Mouse (Mus musculus) lung, embryonic 15.5 days (tissue): Measurements from ENCODE around the gene Pappa. TPM values are rescaled to one million over a fixed set of nuclear protein-coding genes. Genes with fewer than 3 reads are reported as not detected.

ENCODE experiments used
- ATAC-seq: fragments of 200-750 bp; cut with Nextera tagmentation; 2 replicates; pipeline ENCODE4 v1.8.0; 2017; ENCODE audit warnings: moderate number of reproducible peaks, borderline replicate concordance; ENCODE audit not compliant: low FRiP score, low TSS enrichment; ENCODE audit errors: extremely low read depth
- H3K27ac ChIP-seq: fragments of 300-500 bp; sonication (generic); 2 replicates; pipeline ENCODE4 v1.5.1; 2015; ENCODE audit warnings: moderate library complexity, mild to moderate bottlenecking, inconsistent platforms
- H3K27me3 ChIP-seq: fragments of 300-500 bp; sonication (generic); 2 replicates; pipeline ENCODE4 v1.6.1; 2015; ENCODE audit warnings: inconsistent platforms
- H3K36me3 ChIP-seq: fragments of 300-500 bp; sonication (generic); 2 replicates; pipeline ENCODE4 v1.6.1; 2015; ENCODE audit warnings: inconsistent platforms
- H3K4me1 ChIP-seq: fragments of 300-500 bp; sonication (generic); 2 replicates; pipeline ENCODE4 v1.6.1; 2015; ENCODE audit warnings: inconsistent platforms
- H3K4me2 ChIP-seq: fragments of 300-500 bp; sonication (generic); 2 replicates; pipeline ENCODE4 v1.6.1; 2015; ENCODE audit warnings: inconsistent platforms, mild to moderate bottlenecking, moderate library complexity
- H3K4me3 ChIP-seq: fragments of 300-500 bp; sonication (generic); 2 replicates; pipeline ENCODE4 v1.5.1; 2015; ENCODE audit warnings: mild to moderate bottlenecking, inconsistent platforms
- H3K9ac ChIP-seq: fragments of 300-500 bp; sonication (generic); 2 replicates; pipeline ENCODE4 v1.6.1; 2015; ENCODE audit warnings: inconsistent platforms
- H3K9me3 ChIP-seq: fragments of 300-500 bp; sonication (generic); 2 replicates; pipeline ENCODE4 v1.6.1; 2016; ENCODE audit warnings: inconsistent platforms
- WGBS: fragments of 180-500 bp; shearing (Covaris S2); methylation state at CpG from one replicate; pipeline ENCODE4 v1.1.7; 2015; 5-methylcytosine and 5-hydroxymethylcytosine counted together
- polyA plus RNA-seq: library from polyadenylated mRNA; unstranded; fragments of >200 nt; fragmentation: Nextera tagmentation; extraction: Ambion mirVana; gene quantifications from 2 replicates; pipeline ENCODE4 v1.2.1, GENCODE M21; 2015

Gene Pappa
- polyA plus RNA-seq, 1 experiment from 2014 or later = 1.4 TPM

DNA sequence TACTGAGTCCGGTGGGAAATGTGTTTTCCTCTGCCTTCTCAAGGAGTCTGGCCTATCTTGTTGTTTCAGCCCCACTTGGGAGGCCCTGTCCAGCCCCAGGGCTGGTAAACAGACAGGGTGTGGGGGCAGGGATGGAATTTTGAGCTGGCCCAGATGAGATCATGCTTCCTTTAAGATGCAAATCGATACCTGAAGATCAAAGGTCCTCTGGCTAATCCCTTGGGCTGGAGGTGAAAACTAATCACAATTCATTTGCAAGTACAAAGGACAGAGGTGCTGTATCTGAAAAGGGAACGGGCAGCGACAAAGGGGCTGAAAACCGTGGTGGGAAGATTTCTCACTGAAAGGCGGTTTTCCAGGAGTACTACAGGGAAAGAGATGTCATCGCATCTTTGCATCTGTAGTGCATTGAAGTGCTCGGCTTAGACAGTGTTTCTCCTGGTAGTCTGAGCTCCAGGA, 114.6 kb downstream of the Pappa start:
- H3K27ac ChIP-seq = no peak overlapping the region
- no peak overlapping the region for H3K9ac ChIP-seq
- H3K4me1 ChIP-seq = no peaks in the 10 kb centered on the region; the same call in 1 of the 2 replicates
- H3K9me3 ChIP-seq = no peaks in the 10 kb centered on the region
- no peaks in the 10 kb centered on the region for H3K36me3 ChIP-seq
- no peak for ATAC-seq
- no peak overlapping the region for H3K4me2 ChIP-seq
- H3K4me3 ChIP-seq = no peak overlapping the region
- no peaks in the 10 kb centered on the region for H3K27me3 ChIP-seq
- WGBS = 24% methylated on average over 8 of the region's 8 CpGs

DNA sequence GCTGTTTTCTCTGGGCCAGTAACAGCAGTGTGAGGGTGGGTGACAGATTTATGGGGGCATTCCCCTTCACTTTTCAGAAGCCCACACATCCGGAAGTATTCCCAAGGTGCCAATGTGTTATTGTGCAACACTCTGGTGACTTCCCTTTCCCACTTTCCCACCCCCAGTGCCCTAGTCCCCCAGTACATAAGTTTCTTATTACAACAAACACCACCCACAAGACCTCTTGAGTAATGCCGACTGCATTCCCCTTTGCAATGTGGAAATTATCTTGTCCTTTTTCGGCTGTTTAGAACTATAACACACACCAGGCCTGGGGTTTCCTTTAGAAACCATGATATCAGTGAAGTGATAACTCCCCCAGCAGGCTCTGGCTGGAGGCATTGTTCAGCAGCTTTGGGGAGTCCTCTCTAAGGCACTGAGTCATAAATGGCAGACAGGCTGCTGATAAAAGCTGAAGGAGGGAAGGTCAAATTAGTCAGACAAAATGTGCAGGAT, 118.5 kb downstream of the Pappa start:
- Histone ChIP-seq H3K27ac (no peak overlapping the region), H3K27me3 (no peaks in the 10 kb centered on the region), H3K4me1 (no peaks in the 10 kb centered on the region; the same call in 1 of the 2 replicates), H3K9ac (no peak overlapping the region), H3K36me3 (no peaks in the 10 kb centered on the region), H3K4me2 (no peak overlapping the region), H3K4me3 (no peak overlapping the region), H3K9me3 (no peaks in the 10 kb centered on the region)
- WGBS = 7% methylated on average over 3 of the region's 3 CpGs
- ATAC-seq = peak; percentile 57; the same call in 1 of the 2 replicates

DNA sequence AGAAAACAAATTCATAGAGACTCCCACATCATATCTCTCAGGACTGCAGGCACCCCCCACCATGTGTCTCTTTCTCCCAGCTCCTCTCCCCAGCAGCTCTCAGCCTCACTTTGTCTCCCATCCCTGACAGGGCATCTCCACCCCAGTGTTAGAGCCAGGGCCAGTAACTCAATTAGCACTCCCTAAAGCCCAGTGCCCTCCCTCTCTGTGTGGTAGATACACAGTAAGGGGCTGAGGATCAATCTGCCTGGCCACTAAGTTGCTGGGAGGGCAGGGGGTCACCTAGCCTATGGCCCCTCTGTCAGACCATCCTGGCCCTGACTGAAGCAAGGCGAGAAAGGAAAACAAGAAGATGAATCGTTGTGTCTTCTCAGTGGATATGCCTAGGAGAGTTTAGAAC, 119.3 kb downstream of the Pappa start:
- ATAC-seq = no peak
- Histone ChIP-seq H3K27me3 (no peaks in the 10 kb centered on the region), H3K36me3 (no peaks in the 10 kb centered on the region), H3K4me1 (no peaks in the 10 kb centered on the region; the same call in 1 of the 2 replicates), H3K27ac (no peak overlapping the region), H3K4me2 (no peak overlapping the region), H3K9me3 (no peaks in the 10 kb centered on the region), H3K4me3 (no peak overlapping the region), H3K9ac (no peak overlapping the region)
- 35% methylated on average over 2 of the region's 2 CpGs for WGBS

DNA sequence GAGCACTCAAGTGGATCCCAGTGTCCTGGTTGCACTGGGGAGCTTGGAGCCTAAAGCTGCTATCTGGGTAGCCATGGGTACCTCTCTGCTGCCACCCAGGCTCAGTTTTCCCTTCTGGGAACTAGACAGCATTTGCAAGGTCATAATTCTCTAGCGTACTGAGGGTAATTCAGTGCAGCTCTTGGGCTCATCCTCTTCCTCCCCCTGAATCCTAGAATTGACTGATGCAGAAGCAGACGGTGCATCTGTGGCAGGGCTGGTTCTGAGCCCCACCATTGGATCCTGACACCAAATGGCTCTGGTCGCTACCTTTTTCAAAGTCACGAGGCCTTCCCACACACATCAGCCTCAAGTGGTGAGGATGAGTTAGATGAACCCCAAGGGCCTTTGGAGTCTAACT, 121.0 kb downstream of the Pappa start:
- no peak overlapping the region for H3K27ac ChIP-seq
- no peaks in the 10 kb centered on the region for H3K36me3 ChIP-seq
- no peaks in the 10 kb centered on the region; the same call in 1 of the 2 replicates for H3K4me1 ChIP-seq
- no peaks in the 10 kb centered on the region for H3K9me3 ChIP-seq
- 69% methylated on average over 4 of the region's 4 CpGs for WGBS
- no peak overlapping the region for H3K9ac ChIP-seq
- H3K4me2 ChIP-seq = no peak overlapping the region
- no peaks in the 10 kb centered on the region for H3K27me3 ChIP-seq
- no peak for ATAC-seq
- no peak overlapping the region for H3K4me3 ChIP-seq

DNA sequence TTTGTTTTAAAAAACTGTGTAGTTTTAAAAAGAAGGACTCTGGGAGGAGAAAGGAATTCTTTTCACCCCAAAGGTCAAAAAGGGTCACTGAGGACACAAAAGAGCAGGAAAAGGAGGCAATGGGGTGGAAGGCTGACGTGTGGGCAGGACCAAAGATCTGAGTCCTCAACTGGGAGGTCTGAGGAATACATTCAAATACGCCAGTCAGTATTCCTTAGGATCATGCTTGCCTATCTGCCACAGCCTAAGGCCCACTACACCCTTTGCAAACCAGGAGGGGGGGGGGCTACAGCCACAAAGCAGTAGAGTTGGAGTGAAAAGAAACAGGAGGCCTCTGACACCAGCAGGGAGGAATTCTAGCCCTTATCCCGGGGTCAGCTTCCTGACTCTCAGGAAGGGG, 121.5 kb downstream of the Pappa start:
- Histone ChIP-seq H3K9ac (no peak overlapping the region), H3K4me3 (no peak overlapping the region), H3K9me3 (no peaks in the 10 kb centered on the region), H3K4me2 (no peak overlapping the region), H3K4me1 (no peaks in the 10 kb centered on the region; the same call in 1 of the 2 replicates), H3K27me3 (no peaks in the 10 kb centered on the region), H3K27ac (no peak overlapping the region), H3K36me3 (no peaks in the 10 kb centered on the region)
- no peak for ATAC-seq
- 56% methylated on average over 3 of the region's 3 CpGs for WGBS

DNA sequence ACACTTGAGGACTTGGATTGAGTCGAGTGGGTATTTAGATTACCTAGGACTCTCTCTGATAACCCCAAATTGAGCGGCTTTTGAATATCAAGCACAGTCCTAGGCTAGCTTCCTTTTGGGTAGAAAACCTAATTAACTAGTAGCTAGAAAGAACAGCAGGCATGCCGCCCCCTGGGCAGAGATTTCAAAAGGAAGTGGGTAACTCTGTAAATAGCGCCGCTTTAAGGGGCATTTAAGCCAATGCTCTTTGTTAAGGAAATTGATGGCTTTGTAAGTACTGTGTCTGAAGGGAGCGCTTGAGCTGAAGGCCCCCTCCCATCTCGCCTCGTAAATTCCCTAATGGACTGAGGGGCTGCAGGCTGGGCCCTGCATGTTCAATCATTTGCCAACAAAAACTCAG, 128.2 kb downstream of the Pappa start:
- Histone ChIP-seq H3K27me3 (no peaks in the 10 kb centered on the region), H3K4me1 (no peaks in the 10 kb centered on the region), H3K36me3 (no peaks in the 10 kb centered on the region), H3K4me2 (no peak overlapping the region), H3K4me3 (no peak overlapping the region), H3K9ac (no peak overlapping the region), H3K27ac (no peak overlapping the region), H3K9me3 (no peaks in the 10 kb centered on the region)
- 12% methylated on average over 8 of the region's 8 CpGs for WGBS
- no peak for ATAC-seq

DNA sequence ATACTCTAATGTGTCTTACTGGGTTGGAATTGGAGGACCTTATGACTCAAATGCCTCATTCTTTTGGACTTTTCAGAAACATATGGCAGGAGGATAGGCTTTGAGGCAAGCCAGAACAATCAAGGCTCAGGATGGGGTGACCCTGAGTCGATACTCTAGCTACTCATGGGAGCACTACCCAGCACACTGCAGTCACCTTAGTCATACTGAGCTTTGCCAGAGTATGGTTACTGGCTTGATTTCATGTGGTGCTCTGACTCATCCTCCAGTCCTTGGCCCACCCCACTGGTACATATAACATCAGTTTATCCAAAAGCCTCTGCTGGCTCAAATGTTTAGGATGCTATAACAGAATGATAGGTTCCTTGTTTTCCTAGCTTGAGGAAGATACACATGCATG, 130.1 kb downstream of the Pappa start:
- WGBS = 81% methylated on average over 1 of the region's 1 CpGs
- H3K36me3 ChIP-seq = no peaks in the 10 kb centered on the region

DNA sequence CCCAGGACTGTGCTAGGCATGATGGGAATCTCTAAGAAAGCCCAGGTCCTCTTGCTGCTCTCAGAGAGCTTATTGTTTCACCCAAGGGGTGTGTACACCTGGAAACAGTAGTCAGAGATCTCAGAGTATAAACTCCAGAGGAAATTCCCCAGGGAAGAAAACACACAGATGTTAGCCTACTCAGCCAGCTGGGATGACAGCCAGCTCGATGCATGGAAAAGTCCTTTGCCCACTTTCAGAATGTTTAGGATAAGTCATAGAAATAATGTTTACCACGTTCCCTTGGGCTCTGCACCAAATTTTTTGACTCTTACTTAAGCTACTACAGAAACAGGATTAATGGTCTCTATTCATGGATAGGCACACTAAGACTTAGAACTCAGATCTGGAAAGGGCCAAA, 143.1 kb downstream of the Pappa start:
- Histone ChIP-seq H3K36me3 (no peaks in the 10 kb centered on the region), H3K4me3 (no peak overlapping the region), H3K4me2 (no peak overlapping the region), H3K9me3 (no peaks in the 10 kb centered on the region), H3K9ac (no peak overlapping the region), H3K27ac (no peak overlapping the region), H3K27me3 (no peaks in the 10 kb centered on the region), H3K4me1 (no peaks in the 10 kb centered on the region)
- 47% methylated on average over 2 of the region's 2 CpGs for WGBS
- no peak for ATAC-seq

More for the DNA sequence above, 130.1 kb downstream of the Pappa start:
- H3K4me1 ChIP-seq = no peaks in the 10 kb centered on the region
- no peaks in the 10 kb centered on the region for H3K9me3 ChIP-seq
- no peak for ATAC-seq
- H3K27me3 ChIP-seq = no peaks in the 10 kb centered on the region
- no peak overlapping the region for H3K4me3 ChIP-seq
- H3K27ac ChIP-seq = no peak overlapping the region
- no peak overlapping the region for H3K4me2 ChIP-seq
- H3K9ac ChIP-seq = no peak overlapping the region

DNA sequence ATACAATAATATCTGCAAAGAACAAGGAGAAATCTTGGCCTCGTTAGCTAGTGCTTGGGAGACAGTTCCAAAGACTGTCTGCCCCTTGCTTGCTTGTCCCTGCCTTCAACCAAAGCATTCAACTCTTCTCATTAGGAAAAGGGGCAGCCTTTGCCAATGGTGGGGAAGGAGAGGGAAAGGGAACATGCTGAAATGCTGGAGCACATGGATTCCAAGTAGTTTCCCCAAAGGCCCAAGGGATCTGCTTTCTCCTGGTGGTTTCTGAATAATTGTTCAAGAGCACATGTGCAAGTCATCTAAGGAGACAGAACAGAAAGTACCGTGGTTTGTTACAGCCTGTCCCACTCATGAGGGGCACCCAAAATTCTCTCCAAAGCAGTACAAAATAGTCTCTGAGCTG, 146.0 kb downstream of the Pappa start:
- Histone ChIP-seq H3K4me3 (no peak overlapping the region), H3K36me3 (no peaks in the 10 kb centered on the region), H3K27me3 (no peaks in the 10 kb centered on the region), H3K9ac (no peak overlapping the region), H3K4me1 (no peaks in the 10 kb centered on the region), H3K4me2 (no peak overlapping the region), H3K9me3 (no peaks in the 10 kb centered on the region), H3K27ac (no peak overlapping the region)
- WGBS = 78% methylated on average over 2 of the region's 2 CpGs
- ATAC-seq = no peak

DNA sequence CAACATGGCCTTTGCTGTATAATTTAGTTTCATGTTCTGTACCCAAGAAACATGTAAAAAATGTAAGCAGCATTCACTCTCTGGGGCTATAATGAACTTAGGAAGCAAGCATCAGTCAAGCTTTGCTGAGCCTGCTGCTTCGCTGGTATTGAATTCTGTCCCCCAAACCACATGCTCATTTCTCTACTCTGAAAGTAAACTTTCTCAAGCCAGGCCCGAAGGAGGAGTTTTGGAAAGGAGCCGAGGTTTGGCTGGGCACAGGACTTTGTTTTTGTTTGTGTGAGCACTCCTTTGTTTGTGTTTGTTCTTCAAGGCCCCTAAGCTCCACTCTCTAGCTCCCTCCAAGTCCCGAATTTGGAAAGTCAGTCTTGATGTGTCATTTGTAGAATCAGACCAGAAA, 148.3 kb downstream of the Pappa start:
- H3K4me2 ChIP-seq = no peak overlapping the region
- no peak for ATAC-seq
- no peaks in the 10 kb centered on the region for H3K9me3 ChIP-seq
- no peak overlapping the region for H3K27ac ChIP-seq
- no peaks in the 10 kb centered on the region for H3K4me1 ChIP-seq
- H3K27me3 ChIP-seq = no peaks in the 10 kb centered on the region
- 15% methylated on average over 4 of the region's 4 CpGs for WGBS
- no peak overlapping the region for H3K9ac ChIP-seq
- no peaks in the 10 kb centered on the region for H3K36me3 ChIP-seq
- no peak overlapping the region for H3K4me3 ChIP-seq

DNA sequence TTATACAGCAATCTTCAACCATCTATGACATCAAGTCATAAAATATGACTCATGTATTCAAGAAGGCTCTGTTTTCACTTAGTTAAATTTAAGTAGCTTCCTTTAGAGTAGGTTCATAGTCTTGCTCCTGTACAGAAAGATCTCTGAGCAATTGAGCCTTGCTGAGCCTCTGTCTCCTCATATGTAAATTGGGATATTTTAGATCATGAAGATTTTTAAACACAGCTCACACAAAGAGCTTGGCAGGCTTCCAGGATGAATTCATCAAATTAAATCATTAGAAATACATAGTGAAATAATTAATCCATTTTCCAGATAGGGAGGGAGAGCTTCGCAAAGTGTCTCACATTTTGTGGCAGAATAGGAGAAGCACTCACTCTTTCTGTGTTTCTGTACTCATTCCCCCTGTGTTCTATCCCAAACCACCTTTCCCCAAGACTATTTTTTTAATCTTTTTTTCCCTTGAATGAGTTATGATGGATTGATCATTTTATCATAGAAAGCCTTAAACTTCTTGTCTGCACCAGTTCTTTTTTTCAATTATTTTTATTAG, 149.4 kb downstream of the Pappa start:
- no peak overlapping the region for H3K27ac ChIP-seq

DNA sequence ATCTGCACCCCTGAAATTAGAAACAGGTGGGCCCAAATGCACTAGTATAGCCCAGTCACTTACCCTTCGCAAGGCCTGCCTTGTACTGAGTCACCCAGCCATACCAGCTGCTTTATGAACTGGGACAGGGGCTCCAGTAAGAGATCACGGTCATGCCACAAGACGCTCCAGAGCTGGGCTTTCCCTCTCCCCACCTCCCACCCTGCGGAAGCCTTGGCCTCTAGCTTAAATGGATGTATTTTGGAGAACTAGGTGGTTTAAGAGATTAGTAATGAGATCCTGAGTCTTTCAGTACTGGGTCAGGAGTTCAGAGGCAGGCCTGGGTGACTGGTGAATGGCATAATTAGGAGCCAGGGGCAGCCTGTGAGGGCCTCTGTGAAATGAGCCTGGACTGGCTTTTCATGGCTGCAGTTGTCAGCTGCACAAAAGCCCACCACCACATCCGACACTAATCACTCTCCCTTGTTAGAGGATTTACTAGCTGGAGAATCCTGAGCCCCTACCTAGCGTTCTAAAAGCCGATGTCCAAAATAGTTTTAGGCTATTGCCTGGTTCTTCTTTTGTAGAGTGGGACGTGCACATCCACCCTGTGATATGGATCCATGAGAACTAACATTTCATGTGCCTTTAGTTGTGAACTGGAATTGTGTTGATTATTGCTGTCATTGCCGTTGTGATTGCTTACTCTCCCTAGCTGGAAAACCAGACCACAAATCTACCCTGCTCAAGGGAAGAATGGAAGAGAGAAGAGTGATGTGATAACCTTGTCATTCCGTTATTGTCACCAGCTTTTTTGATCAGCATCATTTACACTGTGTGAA, 154.7 kb downstream of the Pappa start:
- no peak overlapping the region for H3K4me2 ChIP-seq
- no peaks in the 10 kb centered on the region for H3K9me3 ChIP-seq
- WGBS = 69% methylated on average over 10 of the region's 10 CpGs
- no peaks in the 10 kb centered on the region for H3K36me3 ChIP-seq
- H3K4me1 ChIP-seq = no peaks in the 10 kb centered on the region
- no peak overlapping the region for H3K27ac ChIP-seq
- H3K27me3 ChIP-seq = no peaks in the 10 kb centered on the region
- H3K4me3 ChIP-seq = no peak overlapping the region
- no peak for ATAC-seq
- H3K9ac ChIP-seq = no peak overlapping the region

More for the DNA sequence above, 149.4 kb downstream of the Pappa start:
- H3K4me2 ChIP-seq = no peak overlapping the region
- H3K9me3 ChIP-seq = no peaks in the 10 kb centered on the region
- H3K4me1 ChIP-seq = no peaks in the 10 kb centered on the region
- H3K27me3 ChIP-seq = no peaks in the 10 kb centered on the region
- ATAC-seq = no peak
- H3K4me3 ChIP-seq = no peak overlapping the region
- no peak overlapping the region for H3K9ac ChIP-seq
- no peaks in the 10 kb centered on the region for H3K36me3 ChIP-seq
- WGBS = 82% methylated on average over 1 of the region's 1 CpGs
